Comparison of ENCODE assay signal across 15 mouse cellular contexts in genomic region chr5:137455866-137456591, GRCm38 (mm10). TPM values are rescaled to one million over a fixed set of nuclear protein-coding genes. Genes with fewer than 3 reads are reported as not detected.
A peak's percentile ranks its signal among the peaks of the same experiment; 100 is the strongest.
DNase-seq lines count a peak whose midpoint lies in the region; ATAC-seq and TF ChIP-seq lines count a peak whose summit lies in the region.
"Had no signal": no experiment of that assay in that cellular context is flagged by ENCODE, and none has a peak within 500 bp of the region (broad histone marks: within the 10 kb centered on the region; RNA-seq: fewer than 3 reads in every experiment).

No protein-coding gene starts in this region.

- no peak overlapping the region for H3K9ac ChIP-seq in intestine, embryonic 14.5 days (ENCODE audit: low read length)
- H3K9ac ChIP-seq in kidney, embryonic 16.5 days (replicated peaks; ENCODE audit: low read length) = no peak overlapping the region
- no peak overlapping the region for H3K9ac ChIP-seq in liver, embryonic 15.5 days
- H3K9ac ChIP-seq in midbrain, embryonic 16.5 days (ENCODE audit: low read depth, low read length) = no peak overlapping the region
- H3K9ac ChIP-seq in hindbrain, postnatal 0 days (replicated peaks; ENCODE audit: low read length) = no peak overlapping the region
- H3K9ac ChIP-seq: embryonic facial prominence, embryonic 12.5 days had no signal

- H3K4me2 ChIP-seq in intestine, embryonic 14.5 days (ENCODE audit: low read length) = no peak overlapping the region
- no peak overlapping the region for H3K4me2 ChIP-seq in kidney, embryonic 16.5 days (replicated peaks; ENCODE audit: low read depth, low read length)
- no peak overlapping the region for H3K4me2 ChIP-seq in liver, embryonic 15.5 days
- no peak overlapping the region for H3K4me2 ChIP-seq in midbrain, embryonic 16.5 days (ENCODE audit: low read length)
- H3K4me2 ChIP-seq in hindbrain, postnatal 0 days (ENCODE audit: low read depth, low read length) = no peak overlapping the region
- H3K4me2 ChIP-seq: embryonic facial prominence, embryonic 12.5 days had no signal

- no peak for TF ChIP-seq CTCF in hindbrain, postnatal 0 days (IDR thresholded peaks at IDR 0.05; ENCODE audit: low read depth)

- 41% methylated on average over 7 of the region's 7 CpGs for WGBS in intestine, embryonic 14.5 days
- WGBS in kidney, embryonic 16.5 days = 36% methylated on average over 7 of the region's 7 CpGs
- 39% methylated on average over 7 of the region's 7 CpGs for WGBS in liver, embryonic 15.5 days (ENCODE audit: insufficient replicate concordance)
- WGBS in midbrain, embryonic 16.5 days = 71% methylated on average over 7 of the region's 7 CpGs
- WGBS in hindbrain, postnatal 0 days = 64% methylated on average over 7 of the region's 7 CpGs

- H3K9me3 ChIP-seq in intestine, embryonic 14.5 days (ENCODE audit: control insufficient read depth, low read length) = no peaks in the 10 kb centered on the region
- H3K9me3 ChIP-seq in kidney, embryonic 16.5 days (ENCODE audit: low read length) = no peaks in the 10 kb centered on the region
- H3K9me3 ChIP-seq in liver, embryonic 15.5 days (replicated peaks) = no peaks in the 10 kb centered on the region
- no peaks in the 10 kb centered on the region for H3K9me3 ChIP-seq in midbrain, embryonic 16.5 days (replicated peaks; ENCODE audit: control insufficient read depth, low read length, poor library complexity, severe bottlenecking)
- no peaks in the 10 kb centered on the region for H3K9me3 ChIP-seq in hindbrain, postnatal 0 days (ENCODE audit: low read length)
- H3K9me3 ChIP-seq: embryonic facial prominence, embryonic 12.5 days; G1E; hindbrain, embryonic 10.5 days had no signal

- H3K4me1 ChIP-seq in intestine, embryonic 14.5 days (replicated peaks; ENCODE audit: control insufficient read depth, insufficient read depth, low read length) = no peaks in the 10 kb centered on the region
- H3K4me1 ChIP-seq in kidney, embryonic 16.5 days (ENCODE audit: insufficient read depth, low read length) = no peaks in the 10 kb centered on the region
- H3K4me1 ChIP-seq in liver, embryonic 15.5 days (replicated peaks) = no peaks in the 10 kb centered on the region
- H3K4me1 ChIP-seq in midbrain, embryonic 16.5 days (ENCODE audit: control insufficient read depth, insufficient read depth, low read length) = no peaks in the 10 kb centered on the region
- H3K4me1 ChIP-seq in hindbrain, postnatal 0 days (ENCODE audit: insufficient read depth, low read length) = no peaks in the 10 kb centered on the region
- H3K4me1 ChIP-seq: embryonic facial prominence, embryonic 12.5 days; hindbrain, embryonic 10.5 days had no signal

- ATAC-seq in intestine, embryonic 14.5 days (replicated peaks; ENCODE audit: low FRiP score, low TSS enrichment, low read depth) = peak; percentile 94
- ATAC-seq in kidney, embryonic 16.5 days (ENCODE audit: low FRiP score, low TSS enrichment) = peak; percentile 90
- ATAC-seq in liver, embryonic 15.5 days (ENCODE audit: insufficient read depth) = peak; percentile 77
- peak; percentile 34; the same call in 1 of the 2 replicates for ATAC-seq in megakaryocyte progenitor cell, adult 5-6 weeks (replicated peaks; ENCODE audit: poor library complexity)
- no peak for ATAC-seq in midbrain, embryonic 16.5 days
- ATAC-seq in hindbrain, postnatal 0 days = no peak
- ATAC-seq in megakaryocyte, adult 5-6 weeks (ENCODE audit: poor library complexity, severe bottlenecking) = no peak
- ATAC-seq: forebrain, embryonic 16.5 days had no signal

- H3K27ac ChIP-seq in intestine, embryonic 14.5 days (ENCODE audit: low read depth) = no peak overlapping the region
- 0 out of 2 replicates have a peak overlapping the region, but pooled peaks have one; percentile 4 for H3K27ac ChIP-seq in kidney, embryonic 16.5 days (ENCODE audit: low read length)
- H3K27ac ChIP-seq in liver, embryonic 15.5 days (replicated peaks) = no peak overlapping the region
- H3K27ac ChIP-seq in midbrain, embryonic 16.5 days (ENCODE audit: low read length) = no peak overlapping the region
- no peak overlapping the region for H3K27ac ChIP-seq in hindbrain, postnatal 0 days
- H3K27ac ChIP-seq: embryonic facial prominence, embryonic 12.5 days; hindbrain, embryonic 10.5 days had no signal

- no peaks in the 10 kb centered on the region for H3K27me3 ChIP-seq in intestine, embryonic 14.5 days (replicated peaks; ENCODE audit: control insufficient read depth, insufficient read depth, low read length)
- no peaks in the 10 kb centered on the region for H3K27me3 ChIP-seq in kidney, embryonic 16.5 days (ENCODE audit: insufficient read depth, low read length)
- no peaks in the 10 kb centered on the region for H3K27me3 ChIP-seq in liver, embryonic 15.5 days
- H3K27me3 ChIP-seq in midbrain, embryonic 16.5 days (ENCODE audit: control insufficient read depth, insufficient read depth, low read depth, low read length) = no peaks in the 10 kb centered on the region
- H3K27me3 ChIP-seq in hindbrain, postnatal 0 days (ENCODE audit: insufficient read depth, low read length) = no peaks in the 10 kb centered on the region
- H3K27me3 ChIP-seq: embryonic facial prominence, embryonic 12.5 days had no signal

- intact Hi-C loops in heart, postnatal 25 days (cut with DNase I) = no loop called here

- peak; percentile 60 for DNase-seq in intestine, embryonic 14.5 days (ENCODE audit: low spot score)
- DNase-seq in heart, postnatal 25 days (ENCODE audit: low spot score) = no peak
- DNase-seq in hindbrain, postnatal 0 days (ENCODE audit: low spot score) = no peak
- DNase-seq: adrenal gland, postnatal 14 days; cerebellum, adult 2 months; retina, postnatal 1 day had no signal

- H3K36me3 ChIP-seq in intestine, embryonic 14.5 days (ENCODE audit: control insufficient read depth, insufficient read depth, low read length) = no peaks in the 10 kb centered on the region
- H3K36me3 ChIP-seq in kidney, embryonic 16.5 days (ENCODE audit: insufficient read depth, low read length) = no peaks in the 10 kb centered on the region
- H3K36me3 ChIP-seq in liver, embryonic 15.5 days (replicated peaks) = no peaks in the 10 kb centered on the region
- no peaks in the 10 kb centered on the region for H3K36me3 ChIP-seq in midbrain, embryonic 16.5 days (ENCODE audit: control insufficient read depth, insufficient read depth, low read length)
- no peaks in the 10 kb centered on the region for H3K36me3 ChIP-seq in hindbrain, postnatal 0 days (ENCODE audit: insufficient read depth, low read length)
- H3K36me3 ChIP-seq: embryonic facial prominence, embryonic 12.5 days; G1E; hindbrain, embryonic 10.5 days had no signal

- H3K4me3 ChIP-seq in intestine, embryonic 14.5 days (ENCODE audit: low read depth, low read length) = no peak overlapping the region
- no peak overlapping the region for H3K4me3 ChIP-seq in kidney, embryonic 16.5 days (ENCODE audit: low read length)
- no peak overlapping the region for H3K4me3 ChIP-seq in liver, embryonic 15.5 days (replicated peaks)
- no peak overlapping the region for H3K4me3 ChIP-seq in midbrain, embryonic 16.5 days (ENCODE audit: low read depth, low read length)
- H3K4me3 ChIP-seq in hindbrain, postnatal 0 days (ENCODE audit: low read length) = no peak overlapping the region
- H3K4me3 ChIP-seq: embryonic facial prominence, embryonic 12.5 days; hindbrain, embryonic 10.5 days had no signal

RNA-seq across cellular contexts. Expression of gene Zan, which starts 20.8 kb away (rescaled TPM):
- 0.90 and 0.93 TPM in 2 replicates for polyA plus RNA-seq in intestine, embryonic 14.5 days (2014; fragmentation: Nextera tagmentation; extraction: Ambion mirVana)
- 0.11 and 0.17 TPM in 2 replicates for polyA plus RNA-seq in kidney, embryonic 16.5 days (2015; fragmentation: Nextera tagmentation; extraction: Ambion mirVana)
- polyA plus RNA-seq in liver, embryonic 15.5 days (2015; fragmentation: Nextera tagmentation; extraction: Ambion mirVana) = 0.07 and 0.25 TPM in 2 replicates
- 0.10 and 0.47 TPM in 2 replicates for total RNA-seq in megakaryocyte progenitor cell, adult 5-6 weeks (2015)
- under 0.01 and 0.14 TPM in 2 replicates for total RNA-seq in megakaryocyte progenitor cell, adult 5-6 weeks (2017)
- 0.12 and 0.18 TPM in 2 replicates for polyA plus RNA-seq in midbrain, embryonic 16.5 days (2015; fragmentation: Nextera tagmentation; extraction: Ambion mirVana)
- not detected for total RNA-seq in heart, postnatal 25 days (2021)
- 0.43 and 1.6 TPM in 2 replicates for total RNA-seq in hindbrain, postnatal 0 days (2014; rRNA removed)
- 0.15 and 0.25 TPM in 2 replicates for polyA plus RNA-seq in hindbrain, postnatal 0 days (2015; fragmentation: Nextera tagmentation; extraction: Ambion mirVana)
- 0.04 TPM in 1 of 2 replicates, not detected in the other for total RNA-seq in megakaryocyte, adult 5-6 weeks (2015)
- not detected in 2 replicates for total RNA-seq in megakaryocyte, adult 5-6 weeks (2017)
- total RNA-seq: adrenal gland, postnatal 14 days had no signal

RNA-seq across cellular contexts. Expression of gene Pop7, which starts 46.3 kb away (rescaled TPM):
- 58.8 and 65.1 TPM in 2 replicates for polyA plus RNA-seq in intestine, embryonic 14.5 days (2014; fragmentation: Nextera tagmentation; extraction: Ambion mirVana)
- polyA plus RNA-seq in kidney, embryonic 16.5 days (2015; fragmentation: Nextera tagmentation; extraction: Ambion mirVana) = 51.2 and 53.0 TPM in 2 replicates
- polyA plus RNA-seq in liver, embryonic 15.5 days (2015; fragmentation: Nextera tagmentation; extraction: Ambion mirVana) = 29.4 and 33.4 TPM in 2 replicates
- 31.9 and 35.0 TPM in 2 replicates for total RNA-seq in megakaryocyte progenitor cell, adult 5-6 weeks (2015)
- 22.7 and 29.2 TPM in 2 replicates for total RNA-seq in megakaryocyte progenitor cell, adult 5-6 weeks (2017)
- 76.3 and 80.5 TPM in 2 replicates for polyA plus RNA-seq in midbrain, embryonic 16.5 days (2015; fragmentation: Nextera tagmentation; extraction: Ambion mirVana)
- 10 to 100 TPM; 14.8 to 15.3 TPM for total RNA-seq in heart, postnatal 25 days (2021)
- total RNA-seq in hindbrain, postnatal 0 days (2014; rRNA removed) = 62.1 and 83.5 TPM in 2 replicates
- polyA plus RNA-seq in hindbrain, postnatal 0 days (2015; fragmentation: Nextera tagmentation; extraction: Ambion mirVana) = 82.2 and 85.3 TPM in 2 replicates
- total RNA-seq in megakaryocyte, adult 5-6 weeks (2015) = 20.4 and 27.5 TPM in 2 replicates
- 11.9 and 14.9 TPM in 2 replicates for total RNA-seq in megakaryocyte, adult 5-6 weeks (2017)

Comparison
In these comparisons a context has a peak if more than half of its experiments do, and no peak if none do; other contexts are left out.
1. ATAC-seq: peak in intestine, embryonic 14.5 days (single experiment), kidney, embryonic 16.5 days (single experiment), liver, embryonic 15.5 days (single experiment) and megakaryocyte progenitor cell, adult 5-6 weeks (single experiment); none in midbrain, embryonic 16.5 days (single experiment), hindbrain, postnatal 0 days (single experiment) and megakaryocyte, adult 5-6 weeks (single experiment).